Comparison of ENCODE assay signal across 16 mouse cellular contexts in the genomic region with DNA sequence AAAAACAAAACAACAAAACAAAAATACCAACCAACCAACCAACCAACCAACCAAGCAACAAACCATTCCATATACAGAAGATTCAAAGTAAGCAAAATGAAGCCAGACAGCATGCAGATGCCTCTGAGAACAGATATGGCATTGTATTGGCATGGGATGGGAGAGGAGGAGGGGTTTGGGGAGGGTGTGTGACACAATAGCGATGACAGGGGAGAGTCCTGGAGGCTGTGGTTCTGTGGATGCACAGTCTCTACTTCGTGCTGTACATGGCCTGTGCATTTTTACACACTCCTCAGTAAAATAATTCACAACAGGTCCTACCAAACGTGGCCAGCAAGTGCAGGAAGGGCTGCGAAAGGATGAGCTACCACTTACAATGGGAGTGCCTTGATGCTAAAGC.
DNase-seq lines count a peak whose midpoint lies in the region; ATAC-seq and TF ChIP-seq lines count a peak whose summit lies in the region.
"Had no signal": no experiment of that assay in that cellular context is flagged by ENCODE, and none has a peak within 500 bp of the region (broad histone marks: within the 10 kb centered on the region; RNA-seq: fewer than 3 reads in every experiment).

No protein-coding gene starts in this region.

- no peak for TF ChIP-seq POLR2A in cortical plate, adult 2 months (IDR thresholded peaks at IDR 0.05; ENCODE audit: extremely low read depth, insufficient read depth, low read length)
- no peak for TF ChIP-seq POLR2A in thymus, adult 2 months (IDR thresholded peaks at IDR 0.05; ENCODE audit: control insufficient read depth, extremely low read depth, insufficient read depth, low read length, poor library complexity)

- H3K27me3 ChIP-seq in hindbrain, embryonic 16.5 days (replicated peaks; ENCODE audit: control insufficient read depth, insufficient read depth, low read length): no peaks in the 10 kb centered on the region
- no peaks in the 10 kb centered on the region for H3K27me3 ChIP-seq in liver, embryonic 12.5 days (replicated peaks)
- H3K27me3 ChIP-seq in thymus, adult 2 months (ENCODE audit: control insufficient read depth, insufficient read depth, low read length): no peaks in the 10 kb centered on the region
- H3K27me3 ChIP-seq: heart, embryonic 13.5 days; hindbrain, embryonic 15.5 days; liver, embryonic 15.5 days; stomach, embryonic 15.5 days had no signal

- H3K27ac ChIP-seq in cortical plate, adult 2 months (ENCODE audit: insufficient read depth, low read length): peak overlapping the region; percentile 89; the same call in 1 of the 2 replicates
- no peak overlapping the region for H3K27ac ChIP-seq in hindbrain, embryonic 16.5 days (ENCODE audit: low read depth, low read length)
- no peak overlapping the region for H3K27ac ChIP-seq in liver, embryonic 12.5 days
- no peak overlapping the region for H3K27ac ChIP-seq in thymus, adult 2 months (ENCODE audit: control insufficient read depth, insufficient read depth, low read length)
- H3K27ac ChIP-seq: heart, embryonic 13.5 days; hindbrain, embryonic 15.5 days; liver, embryonic 15.5 days; stomach, embryonic 15.5 days had no signal

- H3K4me1 ChIP-seq in cortical plate, adult 2 months (ENCODE audit: control insufficient read depth, insufficient read depth, low read length): no peaks in the 10 kb centered on the region
- peaks cover 4% of the 10 kb centered on the region; the same call in 1 of the 2 replicates for H3K4me1 ChIP-seq in hindbrain, embryonic 16.5 days (ENCODE audit: control insufficient read depth, insufficient read depth, low read depth, low read length)
- H3K4me1 ChIP-seq in liver, embryonic 12.5 days: no peaks in the 10 kb centered on the region
- H3K4me1 ChIP-seq in thymus, adult 2 months (replicated peaks; ENCODE audit: control insufficient read depth, insufficient read depth, low read length): no peaks in the 10 kb centered on the region
- H3K4me1 ChIP-seq: liver, embryonic 15.5 days; stomach, embryonic 15.5 days had no signal

- 28% methylated on average over 4 of the region's 4 CpGs for WGBS in hindbrain, embryonic 16.5 days
- 67% methylated on average over 4 of the region's 4 CpGs for WGBS in liver, embryonic 12.5 days (ENCODE audit: insufficient replicate concordance)
- WGBS in thymus, adult 2 months: 92% methylated on average over 4 of the region's 4 CpGs

- no peak for TF ChIP-seq CTCF in cortical plate, adult 2 months (IDR thresholded peaks at IDR 0.05; ENCODE audit: extremely low read depth, insufficient read depth, low read length)
- TF ChIP-seq CTCF in thymus, adult 2 months (IDR thresholded peaks at IDR 0.05; ENCODE audit: borderline replicate concordance, control insufficient read depth, extremely low read depth, insufficient read depth, low read length, poor library complexity): no peak

- H3K4me3 ChIP-seq in cortical plate, adult 2 months (ENCODE audit: insufficient read depth, low read length): no peak overlapping the region
- H3K4me3 ChIP-seq in hindbrain, embryonic 16.5 days (ENCODE audit: low read length): no peak overlapping the region
- no peak overlapping the region for H3K4me3 ChIP-seq in liver, embryonic 12.5 days
- H3K4me3 ChIP-seq in thymus, adult 2 months (ENCODE audit: control insufficient read depth, insufficient read depth, low read length): no peak overlapping the region
- H3K4me3 ChIP-seq: heart, embryonic 13.5 days; hindbrain, embryonic 15.5 days; liver, embryonic 15.5 days; stomach, embryonic 15.5 days had no signal

- no peaks in the 10 kb centered on the region for H3K36me3 ChIP-seq in hindbrain, embryonic 16.5 days (ENCODE audit: control insufficient read depth, insufficient read depth, low read length)
- no peaks in the 10 kb centered on the region for H3K36me3 ChIP-seq in liver, embryonic 12.5 days
- no peaks in the 10 kb centered on the region for H3K36me3 ChIP-seq in thymus, adult 2 months (ENCODE audit: control insufficient read depth, insufficient read depth, low read length)
- H3K36me3 ChIP-seq: hindbrain, embryonic 15.5 days; liver, embryonic 15.5 days; stomach, embryonic 15.5 days had no signal

- no peak overlapping the region for H3K9ac ChIP-seq in hindbrain, embryonic 16.5 days (ENCODE audit: low read depth, low read length)
- H3K9ac ChIP-seq in liver, embryonic 12.5 days: no peak overlapping the region
- H3K9ac ChIP-seq: heart, embryonic 13.5 days; hindbrain, embryonic 15.5 days; liver, embryonic 15.5 days; stomach, embryonic 15.5 days had no signal

- no peaks in the 10 kb centered on the region for H3K9me3 ChIP-seq in hindbrain, embryonic 16.5 days (ENCODE audit: control insufficient read depth, low read length)
- H3K9me3 ChIP-seq in liver, embryonic 12.5 days (replicated peaks): no peaks in the 10 kb centered on the region
- H3K9me3 ChIP-seq: heart, embryonic 13.5 days; hindbrain, embryonic 15.5 days; liver, embryonic 15.5 days; stomach, embryonic 15.5 days had no signal

- H3K4me2 ChIP-seq in hindbrain, embryonic 16.5 days (ENCODE audit: low read length): no peak overlapping the region
- H3K4me2 ChIP-seq in liver, embryonic 12.5 days: no peak overlapping the region
- H3K4me2 ChIP-seq: heart, embryonic 13.5 days; hindbrain, embryonic 15.5 days; liver, embryonic 15.5 days; stomach, embryonic 15.5 days had no signal

- peak; percentile 47 for DNase-seq in layer of hippocampus, adult 11-12 months (ENCODE audit: low spot score)
- no peak for DNase-seq in layer of hippocampus, adult 8-10 months (ENCODE audit: low spot score in 2 of 2)
- peak; percentile 65 for DNase-seq in Muller cell, postnatal 12 days (ENCODE audit: inconsistent ontology term)
- no peak for DNase-seq in thymus, adult 2 months
- DNase-seq: adrenal gland, postnatal 36 days; kidney, adult 8-10 months; layer of hippocampus, postnatal 36 days; lung, postnatal 14 days; thymus, postnatal 4 days had no signal

- ATAC-seq in hindbrain, embryonic 16.5 days: 0 out of 2 replicates have a peak, but pooled peaks have one; percentile 27
- ATAC-seq in liver, embryonic 12.5 days: no peak

Comparison
In these comparisons a context has a peak if more than half of its experiments do, and no peak if none do; other contexts are left out.
1. DNase-seq: peak in layer of hippocampus, adult 11-12 months (single experiment) and Muller cell, postnatal 12 days (single experiment); none in layer of hippocampus, adult 8-10 months (0 of 2) and thymus, adult 2 months (single experiment).